Mouse (Mus musculus): ENCODE measurements around the gene Ltbp4.

- TF ChIP-seq POLR2A (IDR thresholded peaks at IDR 0.05; ENCODE audit: extremely low read depth, insufficient read depth, low read length), result no peak
- TF ChIP-seq CTCF (IDR thresholded peaks at IDR 0.05; ENCODE audit: extremely low read depth, insufficient read depth, low read length), result no peak
These were observed 17.3 kb upstream of the Ltbp4 start for GRCm38 (mm10) chr7:27354783-27355182.
